Mouse (Mus musculus) CH12.LX (cell line): ENCODE measurements at regions not wholly inside any gene's neighbourhood (a gene's known extent, or its start where the extent isn't known, plus 50 kb on each side); places are given as distances from the start of the nearest gene placed in this dataset.

Experiments used
- DNase-seq: peaks from one replicate; pipeline ENCODE4 v3.0.0-alpha.2; 2013; ENCODE audit errors: extremely low read depth
- H3K27ac ChIP-seq: 2 replicates; pipeline ENCODE4 v1.5.1; 2012; ENCODE audit warnings: low read depth, mild to moderate bottlenecking, control low read depth, moderate library complexity; ENCODE audit not compliant: insufficient read depth
- H3K27me3 ChIP-seq: replicated peaks from 2 replicates; pipeline ENCODE3; 2012; ENCODE audit warnings: inconsistent platforms
- H3K36me3 ChIP-seq, 2 experiments: replicated peaks in 1 of 2; 2 replicates each; pipeline versions ENCODE3 to v1.6.1; 2012; ENCODE audit warnings: inconsistent platforms in 1 of 2, low read length in 1 of 2, mild to moderate bottlenecking in 1 of 2, mixed read lengths in 1 of 2, moderate library complexity in 1 of 2; ENCODE audit not compliant: control insufficient read depth in 1 of 2, insufficient read depth in 1 of 2
- H3K4me1 ChIP-seq, 2 experiments: 2 replicates each; pipeline ENCODE4 v1.6.1; 2012; ENCODE audit warnings: inconsistent platforms in 1 of 2, moderate library complexity in 1 of 2; ENCODE audit not compliant: insufficient read depth in 2 of 2, control insufficient read depth in 1 of 2
- H3K4me2 ChIP-seq: 2 replicates; pipeline ENCODE4 v1.6.1; 2012; ENCODE audit warnings: low read depth, mild to moderate bottlenecking, control low read depth; ENCODE audit not compliant: poor library complexity, insufficient read depth, severe bottlenecking
- H3K4me3 ChIP-seq, 3 experiments: fragments of 150-350 bp in 1 of 3; sonication (generic) in 1 of 3; replicated peaks in 1 of 3; 2 replicates each; pipeline versions ENCODE3 to v1.5.1; 2011 to 2012; ENCODE audit warnings: low read depth in 2 of 3, low read length in 2 of 3, mild to moderate bottlenecking in 2 of 3, moderate library complexity in 2 of 3, control low read depth in 1 of 3, improper control_type of control experiment in 1 of 3, inconsistent platforms in 1 of 3, mixed read lengths in 1 of 3; ENCODE audit not compliant: poor library complexity in 1 of 3
- H3K79me2 ChIP-seq: replicated peaks from 2 replicates; pipeline ENCODE4 v1.6.1; 2012; ENCODE audit warnings: mild to moderate bottlenecking, moderate library complexity; ENCODE audit not compliant: control insufficient read depth, poor library complexity, insufficient read depth, severe bottlenecking; ENCODE audit errors: extremely low read depth
- H3K9ac ChIP-seq: 2 replicates; pipeline ENCODE4 v1.6.1; 2012; ENCODE audit warnings: low read depth, mild to moderate bottlenecking, control low read depth, moderate library complexity; ENCODE audit not compliant: insufficient read depth
- H3K9me3 ChIP-seq: replicated peaks from 2 replicates; pipeline ENCODE3; 2012; ENCODE audit warnings: low read length, inconsistent platforms, mixed read lengths
- BHLHE40 ChIP-seq: IDR thresholded peaks from 2 replicates; pipeline ENCODE4 v1.6.1; 2011; ENCODE audit warnings: mild to moderate bottlenecking, low read depth, low read length, improper control_type of control experiment
- CHD2 ChIP-seq: IDR thresholded peaks from 2 replicates; pipeline ENCODE4 v1.6.1; 2011; ENCODE audit warnings: low read length, improper control_type of control experiment
- E2F4 ChIP-seq: IDR thresholded peaks from 2 replicates; pipeline ENCODE4 v1.6.1; 2011; ENCODE audit warnings: low read depth, low read length, improper control_type of control experiment; ENCODE audit not compliant: insufficient replicate concordance
- EP300 ChIP-seq: IDR thresholded peaks from 2 replicates; pipeline ENCODE4 v1.6.1; 2011; ENCODE audit warnings: low read length, improper control_type of control experiment
- ETS1 ChIP-seq: conservative IDR thresholded peaks from 2 replicates; pipeline ENCODE4 v1.6.1; 2012; ENCODE audit warnings: low read depth, mild to moderate bottlenecking, inconsistent platforms, low read length, improper control_type of control experiment, moderate library complexity
- IRF4 ChIP-seq: IDR thresholded peaks from 2 replicates; pipeline ENCODE4 v1.6.1; 2014; ENCODE audit warnings: low read depth, mild to moderate bottlenecking, inconsistent platforms, low read length, improper control_type of control experiment
- MAZ ChIP-seq: IDR thresholded peaks from 2 replicates; pipeline ENCODE4 v1.6.1; 2012; ENCODE audit warnings: low read depth, mild to moderate bottlenecking, inconsistent platforms, low read length, improper control_type of control experiment, moderate library complexity
- MEF2A ChIP-seq: IDR thresholded peaks from 2 replicates; pipeline ENCODE4 v1.6.1; 2014; ENCODE audit warnings: low read depth, mild to moderate bottlenecking, inconsistent platforms, low read length, improper control_type of control experiment, borderline replicate concordance
- MXI1 ChIP-seq: IDR thresholded peaks from 2 replicates; pipeline ENCODE4 v1.6.1; 2011; ENCODE audit warnings: mild to moderate bottlenecking, low read depth, low read length, improper control_type of control experiment
- NRF1 ChIP-seq: IDR thresholded peaks from 2 replicates; pipeline ENCODE4 v1.6.1; 2014; ENCODE audit warnings: low read depth, mild to moderate bottlenecking, inconsistent platforms, low read length, improper control_type of control experiment, moderate library complexity
- POLR2A ChIP-seq: IDR thresholded peaks from 2 replicates; pipeline ENCODE4 v1.6.1; 2011; ENCODE audit warnings: low read depth, mild to moderate bottlenecking, improper control_type of control experiment, low read length
- POLR2AphosphoS2 ChIP-seq: IDR thresholded peaks from 2 replicates; pipeline ENCODE4 v1.6.1; 2011; ENCODE audit warnings: low read depth, low read length, improper control_type of control experiment
- RAD21 ChIP-seq: IDR thresholded peaks from 2 replicates; pipeline ENCODE4 v1.6.1; 2011; ENCODE audit warnings: low read depth, mild to moderate bottlenecking, low read length, improper control_type of control experiment, moderate library complexity
- RCOR1 ChIP-seq: conservative IDR thresholded peaks from 2 replicates; pipeline ENCODE4 v1.6.1; 2012; ENCODE audit warnings: low read depth, mild to moderate bottlenecking, inconsistent platforms, low read length, improper control_type of control experiment
- SIN3A ChIP-seq: IDR thresholded peaks from 2 replicates; pipeline ENCODE4 v1.6.1; 2012; ENCODE audit warnings: low read length, improper control_type of control experiment, inconsistent platforms
- SMC3 ChIP-seq: IDR thresholded peaks from 2 replicates; pipeline ENCODE4 v1.6.1; 2011; ENCODE audit warnings: low read depth, low read length, improper control_type of control experiment
- TBP ChIP-seq: conservative IDR thresholded peaks from 2 replicates; pipeline ENCODE4 v1.6.1; 2011; ENCODE audit warnings: low read depth, low read length, improper control_type of control experiment
- USF1 ChIP-seq: IDR thresholded peaks from 2 replicates; pipeline ENCODE4 v1.6.1; 2014; ENCODE audit warnings: low read depth, mild to moderate bottlenecking, inconsistent platforms, low read length, improper control_type of control experiment
- ZC3H11A ChIP-seq: IDR thresholded peaks from 2 replicates; pipeline ENCODE4 v1.6.1; 2012; ENCODE audit warnings: low read depth, mild to moderate bottlenecking, inconsistent platforms, low read length, improper control_type of control experiment
- ZKSCAN1 ChIP-seq: IDR thresholded peaks from 2 replicates; pipeline ENCODE4 v1.6.1; 2012; ENCODE audit warnings: low read depth, inconsistent platforms, low read length, improper control_type of control experiment, borderline replicate concordance
- dilution Hi-C: fragments of 300-500 bp; cut with MboI; formaldehyde crosslinking; loops from 2 replicates; pipeline ENCODE4 v1.14.3; 2020; ENCODE audit warnings: low sequenced_read_pairs; ENCODE audit not compliant: extremely low pct_unique_long_range_greater_than_20kb, extremely low pct_ligation_motif_present
- in situ Hi-C: fragments of 300-500 bp; cut with MboI; formaldehyde crosslinking; loops from 3 replicates; pipeline ENCODE4 v1.14.3; 2019; ENCODE audit warnings: low sequenced_read_pairs, low pct_ligation_motif_present, low pct_unique_long_range_greater_than_20kb, mixed read lengths

- TF ChIP-seq E2F4 (no peak), EP300 (no peak), TBP (no peak), ZC3H11A (no peak)
- dilution Hi-C loops (no loop called here), in situ Hi-C loops (no loop called here)
- Histone ChIP-seq H3K4me1 (no peaks in the 10 kb centered on the region), H3K9me3 (peaks cover 2% of the 10 kb centered on the region), H3K4me3 (no peak overlapping the region), H3K27ac (no peak overlapping the region), H3K9ac (no peak overlapping the region), H3K36me3 (no peaks in the 10 kb centered on the region), H3K4me2 (no peak overlapping the region), H3K79me2 (no peaks in the 10 kb centered on the region), H3K27me3 (no peaks in the 10 kb centered on the region)
- DNase-seq: no peak
Measured at GRCm38 (mm10) chr13:51004827-51005226, 95.9 kb upstream of the Spin1 start.

- TF ChIP-seq ETS1: no peak
- TF ChIP-seq MEF2A: no peak
- no peak for TF ChIP-seq SIN3A
- no peak for TF ChIP-seq SMC3
- no peak for TF ChIP-seq IRF4
- TF ChIP-seq RCOR1: no peak
- TF ChIP-seq POLR2AphosphoS2: no peak
- no peak for TF ChIP-seq POLR2A
- TF ChIP-seq CHD2: no peak
- no peak for TF ChIP-seq RAD21
- TF ChIP-seq USF1: no peak
- dilution Hi-C loops (no loop called here), in situ Hi-C loops (no loop called here)
- peaks cover 0 to 22% of the 10 kb centered on the region in 2 experiments; a peak in 3 of 4 replicates for H3K4me1 ChIP-seq
- no peak overlapping the region for H3K27ac ChIP-seq
- no peak overlapping the region for H3K4me3 ChIP-seq
- H3K9me3 ChIP-seq: no peaks in the 10 kb centered on the region
- no peaks in the 10 kb centered on the region for H3K36me3 ChIP-seq
- DNase-seq: no peak
- H3K79me2 ChIP-seq: no peaks in the 10 kb centered on the region
- no peaks in the 10 kb centered on the region for H3K27me3 ChIP-seq
- no peak overlapping the region for H3K4me2 ChIP-seq
- no peak overlapping the region for H3K9ac ChIP-seq
Measured at GRCm38 (mm10) chr13:51010736-51011135, 89.9 kb upstream of the Spin1 start.

- Histone ChIP-seq H3K27me3 (no peaks in the 10 kb centered on the region), H3K79me2 (no peaks in the 10 kb centered on the region), H3K36me3 (no peaks in the 10 kb centered on the region)
- TF ChIP-seq SMC3 (no peak), EP300 (no peak), MXI1 (no peak), MEF2A (no peak), IRF4 (no peak), ZKSCAN1 (no peak), BHLHE40 (no peak), MAZ (no peak), NRF1 (no peak), ZC3H11A (no peak)
- TF ChIP-seq, all 38 proteins: peak for 0
- no peak for DNase-seq
- no peaks in the 10 kb centered on the region for H3K9me3 ChIP-seq
- in situ Hi-C loops (no loop called here), dilution Hi-C loops (no loop called here)
- H3K4me1 ChIP-seq: peaks cover 0 to 16% of the 10 kb centered on the region in 2 experiments; a peak in 3 of 4 replicates
- no peak overlapping the region for H3K4me3 ChIP-seq
- H3K27ac ChIP-seq: no peak overlapping the region
- no peak overlapping the region for H3K4me2 ChIP-seq
- no peak overlapping the region for H3K9ac ChIP-seq
Measured at GRCm38 (mm10) chr13:51016209-51016608, 84.5 kb upstream of the Spin1 start.
